10 mouse cellular contexts compared by ENCODE assay signal in genomic region chr5:93000060-93000459, GRCm38 (mm10). TPM values are rescaled to one million over a fixed set of nuclear protein-coding genes. Genes with fewer than 3 reads are reported as not detected.
DNase-seq lines count a peak whose midpoint lies in the region; ATAC-seq and TF ChIP-seq lines count a peak whose summit lies in the region.
"Had no signal": no experiment of that assay in that cellular context is flagged by ENCODE, and none has a peak within 500 bp of the region (broad histone marks: within the 10 kb centered on the region; RNA-seq: fewer than 3 reads in every experiment).

No protein-coding gene starts in this region.

- ATAC-seq in kidney, embryonic 16.5 days (ENCODE audit: low FRiP score, low TSS enrichment) = no peak
- ATAC-seq in heart, embryonic 12.5 days (ENCODE audit: insufficient number of reproducible peaks, low FRiP score) = no peak
- ATAC-seq in limb, embryonic 14.5 days (ENCODE audit: low FRiP score, low read depth) = no peak
- ATAC-seq in inflammation-experienced regulatory T-cells, adult 6 months = no peak
- no peak for ATAC-seq in forebrain, embryonic 16.5 days
- ATAC-seq: forebrain, embryonic 13.5 days had no signal

- H3K4me3 ChIP-seq in kidney, embryonic 16.5 days (ENCODE audit: low read length) = no peak overlapping the region
- no peak overlapping the region for H3K4me3 ChIP-seq in embryonic facial prominence, embryonic 10.5 days
- no peak overlapping the region for H3K4me3 ChIP-seq in heart, embryonic 12.5 days
- H3K4me3 ChIP-seq in limb, embryonic 14.5 days (replicated peaks; ENCODE audit: low read length) = no peak overlapping the region
- no peak overlapping the region for H3K4me3 ChIP-seq in forebrain, embryonic 16.5 days (replicated peaks; ENCODE audit: low read length)
- H3K4me3 ChIP-seq: forebrain, embryonic 13.5 days had no signal

- no peak for DNase-seq in kidney, postnatal 25 days
- DNase-seq in embryonic facial prominence, embryonic 10.5 days (ENCODE audit: low spot score) = no peak
- DNase-seq in limb, embryonic 14.5 days (ENCODE audit: low spot score) = no peak
- DNase-seq in yolk sac, embryonic 10.5 days (ENCODE audit: low spot score) = no peak
- DNase-seq: cerebellum, postnatal 25 days had no signal

- WGBS in kidney, embryonic 16.5 days = 67% methylated on average over 6 of the region's 6 CpGs
- 79% methylated on average over 6 of the region's 6 CpGs for WGBS in embryonic facial prominence, embryonic 10.5 days
- 45% methylated on average over 6 of the region's 6 CpGs for WGBS in heart, embryonic 12.5 days
- WGBS in limb, embryonic 14.5 days = 68% methylated on average over 6 of the region's 6 CpGs
- 87% methylated on average over 6 of the region's 6 CpGs for WGBS in forebrain, embryonic 16.5 days

- no peaks in the 10 kb centered on the region for H3K9me3 ChIP-seq in kidney, embryonic 16.5 days (ENCODE audit: low read length)
- no peaks in the 10 kb centered on the region for H3K9me3 ChIP-seq in embryonic facial prominence, embryonic 10.5 days
- no peaks in the 10 kb centered on the region for H3K9me3 ChIP-seq in heart, embryonic 12.5 days (replicated peaks)
- H3K9me3 ChIP-seq in limb, embryonic 14.5 days (ENCODE audit: control insufficient read depth, low read length) = no peaks in the 10 kb centered on the region
- no peaks in the 10 kb centered on the region for H3K9me3 ChIP-seq in forebrain, embryonic 16.5 days (ENCODE audit: control insufficient read depth, low read length)
- H3K9me3 ChIP-seq: forebrain, embryonic 13.5 days had no signal

- no peak overlapping the region for H3K4me2 ChIP-seq in kidney, embryonic 16.5 days (replicated peaks; ENCODE audit: low read depth, low read length)
- no peak overlapping the region for H3K4me2 ChIP-seq in heart, embryonic 12.5 days
- H3K4me2 ChIP-seq in limb, embryonic 14.5 days (replicated peaks; ENCODE audit: low read depth, low read length, severe bottlenecking) = no peak overlapping the region
- no peak overlapping the region for H3K4me2 ChIP-seq in forebrain, embryonic 16.5 days (ENCODE audit: low read length)
- H3K4me2 ChIP-seq: forebrain, embryonic 13.5 days had no signal

- H3K27ac ChIP-seq in kidney, embryonic 16.5 days (ENCODE audit: low read length) = peak overlapping the region; percentile 84
- H3K27ac ChIP-seq in embryonic facial prominence, embryonic 10.5 days (replicated peaks) = peak overlapping the region; percentile 22; the same call in 1 of the 2 replicates
- peak overlapping the region; percentile 90 for H3K27ac ChIP-seq in heart, embryonic 12.5 days (ENCODE audit: poor library complexity, severe bottlenecking)
- 0 out of 2 replicates have a peak overlapping the region, but pooled peaks have one; percentile 82 for H3K27ac ChIP-seq in limb, embryonic 14.5 days (replicated peaks; ENCODE audit: low read depth, low read length)
- no peak overlapping the region for H3K27ac ChIP-seq in forebrain, embryonic 16.5 days (ENCODE audit: low read length)
- H3K27ac ChIP-seq: forebrain, embryonic 13.5 days had no signal

- H3K9ac ChIP-seq in kidney, embryonic 16.5 days (replicated peaks; ENCODE audit: low read length) = no peak overlapping the region
- H3K9ac ChIP-seq in heart, embryonic 12.5 days = no peak overlapping the region
- no peak overlapping the region for H3K9ac ChIP-seq in limb, embryonic 14.5 days (ENCODE audit: low read depth, low read length, severe bottlenecking)
- no peak overlapping the region for H3K9ac ChIP-seq in forebrain, embryonic 16.5 days (replicated peaks; ENCODE audit: low read depth, low read length)
- H3K9ac ChIP-seq: forebrain, embryonic 13.5 days had no signal

- H3K36me3 ChIP-seq in kidney, embryonic 16.5 days (ENCODE audit: insufficient read depth, low read length) = no peaks in the 10 kb centered on the region
- no peaks in the 10 kb centered on the region for H3K36me3 ChIP-seq in embryonic facial prominence, embryonic 10.5 days (replicated peaks)
- no peaks in the 10 kb centered on the region for H3K36me3 ChIP-seq in heart, embryonic 12.5 days
- H3K36me3 ChIP-seq in limb, embryonic 14.5 days (ENCODE audit: control insufficient read depth, insufficient read depth, low read length) = no peaks in the 10 kb centered on the region
- H3K36me3 ChIP-seq in forebrain, embryonic 16.5 days (ENCODE audit: control insufficient read depth, insufficient read depth) = no peaks in the 10 kb centered on the region

- H3K4me1 ChIP-seq in kidney, embryonic 16.5 days (ENCODE audit: insufficient read depth, low read length) = peaks cover 49% of the 10 kb centered on the region
- H3K4me1 ChIP-seq in embryonic facial prominence, embryonic 10.5 days = peaks cover 61% of the 10 kb centered on the region
- H3K4me1 ChIP-seq in heart, embryonic 12.5 days (replicated peaks) = peaks cover 64% of the 10 kb centered on the region
- peaks cover 37% of the 10 kb centered on the region for H3K4me1 ChIP-seq in limb, embryonic 14.5 days (ENCODE audit: control insufficient read depth, insufficient read depth, low read length)
- peaks cover under 1% of the 10 kb centered on the region; the same call in 1 of the 2 replicates for H3K4me1 ChIP-seq in forebrain, embryonic 16.5 days (replicated peaks; ENCODE audit: control insufficient read depth, insufficient read depth, low read length)

- no peaks in the 10 kb centered on the region for H3K27me3 ChIP-seq in kidney, embryonic 16.5 days (ENCODE audit: insufficient read depth, low read length)
- H3K27me3 ChIP-seq in embryonic facial prominence, embryonic 10.5 days (replicated peaks; ENCODE audit: low read depth, poor library complexity, severe bottlenecking) = no peaks in the 10 kb centered on the region
- no peaks in the 10 kb centered on the region for H3K27me3 ChIP-seq in heart, embryonic 12.5 days (replicated peaks)
- no peaks in the 10 kb centered on the region for H3K27me3 ChIP-seq in limb, embryonic 14.5 days (ENCODE audit: control insufficient read depth, insufficient read depth, low read length)
- H3K27me3 ChIP-seq in forebrain, embryonic 16.5 days (replicated peaks; ENCODE audit: control insufficient read depth, insufficient read depth, low read length) = no peaks in the 10 kb centered on the region
- H3K27me3 ChIP-seq: forebrain, embryonic 13.5 days had no signal

- TF ChIP-seq POLR2A in limb, embryonic 14.5 days (IDR thresholded peaks at IDR 0.05; ENCODE audit: borderline replicate concordance, extremely low read depth, insufficient read depth, insufficient read length) = no peak

RNA-seq across cellular contexts. Expression of gene Sowahb, which starts 44.8 kb away (rescaled TPM):
- 1.4 and 1.7 TPM in 2 replicates for polyA plus RNA-seq in kidney, embryonic 16.5 days (2015; fragmentation: Nextera tagmentation; extraction: Ambion mirVana)
- polyA plus RNA-seq in embryonic facial prominence, embryonic 10.5 days (2016; fragmentation: Nextera tagmentation; extraction: Ambion mirVana) = 0.78 and 0.85 TPM in 2 replicates
- 0.12 and 0.23 TPM in 2 replicates for polyA plus RNA-seq in heart, embryonic 12.5 days (2016; fragmentation: Nextera tagmentation; extraction: Ambion mirVana)
- polyA plus RNA-seq in limb, embryonic 14.5 days (2012; rRNA removed) = 0.24 and 0.34 TPM in 2 replicates
- 0.68 and 0.73 TPM in 2 replicates for polyA plus RNA-seq in limb, embryonic 14.5 days (2014; fragmentation: Nextera tagmentation; extraction: Ambion mirVana)
- not detected for polyA plus RNA-seq in inflammation-experienced regulatory T-cells, adult 6 months (2017; shearing (Covaris generic))
- 0.06 TPM in 1 of 2 replicates, not detected in the other for polyA plus RNA-seq in forebrain, embryonic 16.5 days (2015; fragmentation: Nextera tagmentation; extraction: Ambion mirVana)
- polyA plus RNA-seq: forebrain, embryonic 13.5 days had no signal
